Mouse (Mus musculus) intestine, embryonic 15.5 days (tissue): ENCODE measurements at regions not wholly inside any gene's neighbourhood (a gene's known extent, or its start where the extent isn't known, plus 50 kb on each side); places are given as distances from the start of the nearest gene placed in this dataset.

ENCODE experiments used
- ATAC-seq: fragments of 200-750 bp; cut with Nextera tagmentation; 2 replicates; pipeline ENCODE4 v1.8.0; 2017; ENCODE audit warnings: moderate TSS enrichment, moderate library complexity
- H3K27ac ChIP-seq: fragments of 300-500 bp; sonication (generic); 2 replicates; pipeline ENCODE4 v1.5.1; 2015; ENCODE audit warnings: mild to moderate bottlenecking, inconsistent platforms
- H3K27me3 ChIP-seq: fragments of 300-500 bp; sonication (generic); replicated peaks from 2 replicates; pipeline ENCODE4 v1.6.1; 2015; ENCODE audit warnings: inconsistent platforms
- H3K36me3 ChIP-seq: fragments of 300-500 bp; sonication (generic); 2 replicates; pipeline ENCODE4 v1.6.1; 2015; ENCODE audit warnings: inconsistent platforms
- H3K4me1 ChIP-seq: fragments of 300-500 bp; sonication (generic); replicated peaks from 2 replicates; pipeline ENCODE4 v1.6.1; 2015; ENCODE audit warnings: inconsistent platforms
- H3K4me2 ChIP-seq: fragments of 300-500 bp; sonication (generic); replicated peaks from 2 replicates; pipeline ENCODE4 v1.6.1; 2015; ENCODE audit warnings: mild to moderate bottlenecking, inconsistent platforms
- H3K4me3 ChIP-seq: fragments of 300-500 bp; sonication (generic); replicated peaks from 2 replicates; pipeline ENCODE4 v1.5.1; 2015; ENCODE audit warnings: inconsistent platforms
- H3K9ac ChIP-seq: fragments of 300-500 bp; sonication (generic); 2 replicates; pipeline ENCODE4 v1.6.1; 2015; ENCODE audit warnings: inconsistent platforms
- H3K9me3 ChIP-seq: fragments of 300-500 bp; sonication (generic); 2 replicates; pipeline ENCODE4 v1.6.1; 2016; ENCODE audit warnings: inconsistent platforms
- WGBS: fragments of 180-500 bp; shearing (Covaris S2); methylation state at CpG from one replicate; pipeline ENCODE4 v1.1.7; 2015; 5-methylcytosine and 5-hydroxymethylcytosine counted together

GRCm38 (mm10) chr19:28171836-28172534 lies 161.0 kb upstream of the Rfx3 start:
- no peaks in the 10 kb centered on the region for H3K36me3 ChIP-seq
- H3K9me3 ChIP-seq, result no peaks in the 10 kb centered on the region
- H3K4me2 ChIP-seq, result no peak overlapping the region
- no peak overlapping the region for H3K27ac ChIP-seq
- H3K9ac ChIP-seq, result no peak overlapping the region
- no peaks in the 10 kb centered on the region for H3K27me3 ChIP-seq
- no peak for ATAC-seq
- 83% methylated on average over 11 of the region's 11 CpGs for WGBS
- H3K4me1 ChIP-seq, result no peaks in the 10 kb centered on the region
- H3K4me3 ChIP-seq, result no peak overlapping the region

GRCm38 (mm10) chr19:28167451-28168165 lies 156.6 kb upstream of the Rfx3 start:
- Histone ChIP-seq H3K9me3 (no peaks in the 10 kb centered on the region), H3K4me1 (no peaks in the 10 kb centered on the region), H3K27me3 (no peaks in the 10 kb centered on the region), H3K27ac (no peak overlapping the region), H3K36me3 (no peaks in the 10 kb centered on the region), H3K9ac (no peak overlapping the region), H3K4me3 (no peak overlapping the region), H3K4me2 (no peak overlapping the region)
- WGBS, result 71% methylated on average over 12 of the region's 12 CpGs
- no peak for ATAC-seq

- WGBS, result 88% methylated on average over 7 of the region's 7 CpGs
- Histone ChIP-seq H3K36me3 (no peaks in the 10 kb centered on the region), H3K27ac (no peak overlapping the region), H3K4me2 (no peak overlapping the region), H3K9ac (no peak overlapping the region), H3K4me1 (no peaks in the 10 kb centered on the region), H3K4me3 (no peak overlapping the region), H3K9me3 (no peaks in the 10 kb centered on the region), H3K27me3 (no peaks in the 10 kb centered on the region)
- ATAC-seq, result no peak
Measured at GRCm38 (mm10) chr19:28166626-28167025, 155.7 kb upstream of the Rfx3 start.

- peak; percentile 77 for ATAC-seq
- no peaks in the 10 kb centered on the region for H3K9me3 ChIP-seq
- H3K9ac ChIP-seq, result no peak overlapping the region
- H3K4me3 ChIP-seq, result 0 out of 2 replicates have a peak overlapping the region, but pooled peaks have one; percentile 17
- peak overlapping the region; percentile 53 for H3K4me2 ChIP-seq
- H3K4me1 ChIP-seq, result no peaks in the 10 kb centered on the region
- 29% methylated on average over 15 of the region's 15 CpGs for WGBS
- no peaks in the 10 kb centered on the region for H3K36me3 ChIP-seq
- no peaks in the 10 kb centered on the region for H3K27me3 ChIP-seq
- H3K27ac ChIP-seq, result no peak overlapping the region
Measured at GRCm38 (mm10) chr19:28165901-28166361, 155.0 kb upstream of the Rfx3 start.

- Histone ChIP-seq H3K9ac (no peak overlapping the region), H3K9me3 (no peaks in the 10 kb centered on the region), H3K27me3 (no peaks in the 10 kb centered on the region), H3K4me2 (no peak overlapping the region), H3K36me3 (no peaks in the 10 kb centered on the region), H3K4me1 (no peaks in the 10 kb centered on the region), H3K4me3 (no peak overlapping the region), H3K27ac (no peak overlapping the region)
- ATAC-seq, result no peak
- WGBS, result 83% methylated on average over 6 of the region's 6 CpGs
Measured at GRCm38 (mm10) chr19:28163195-28163594, 152.2 kb upstream of the Rfx3 start.

GRCm38 (mm10) chr19:28160582-28160981 lies 149.6 kb upstream of the Rfx3 start:
- Histone ChIP-seq H3K9ac (no peak overlapping the region), H3K27me3 (no peaks in the 10 kb centered on the region), H3K4me2 (no peak overlapping the region), H3K4me1 (no peaks in the 10 kb centered on the region), H3K9me3 (no peaks in the 10 kb centered on the region), H3K27ac (no peak overlapping the region), H3K4me3 (no peak overlapping the region), H3K36me3 (no peaks in the 10 kb centered on the region)
- no peak for ATAC-seq
- WGBS, result 76% methylated on average over 4 of the region's 4 CpGs

GRCm38 (mm10) chr19:28157196-28157595 lies 146.2 kb upstream of the Rfx3 start:
- ATAC-seq, result no peak
- WGBS, result 72% methylated on average over 3 of the region's 3 CpGs

GRCm38 (mm10) chr19:28137581-28137980 lies 126.6 kb upstream of the Rfx3 start:
- 75% methylated on average over 10 of the region's 10 CpGs for WGBS
- Histone ChIP-seq H3K9ac (no peak overlapping the region), H3K9me3 (no peaks in the 10 kb centered on the region), H3K27ac (no peak overlapping the region), H3K4me3 (no peak overlapping the region), H3K4me1 (no peaks in the 10 kb centered on the region), H3K4me2 (no peak overlapping the region), H3K36me3 (no peaks in the 10 kb centered on the region), H3K27me3 (no peaks in the 10 kb centered on the region)
- no peak for ATAC-seq

More at GRCm38 (mm10) chr19:28157196-28157595, 146.2 kb upstream of the Rfx3 start:
- H3K9me3 ChIP-seq, result no peaks in the 10 kb centered on the region
- H3K9ac ChIP-seq, result no peak overlapping the region
- H3K27ac ChIP-seq, result no peak overlapping the region
- no peaks in the 10 kb centered on the region for H3K4me1 ChIP-seq
- no peaks in the 10 kb centered on the region for H3K36me3 ChIP-seq
- no peak overlapping the region for H3K4me3 ChIP-seq
- H3K27me3 ChIP-seq, result no peaks in the 10 kb centered on the region
- no peak overlapping the region for H3K4me2 ChIP-seq

GRCm38 (mm10) chr19:28134806-28135205 lies 123.8 kb upstream of the Rfx3 start:
- no peak overlapping the region for H3K4me3 ChIP-seq
- no peaks in the 10 kb centered on the region for H3K27me3 ChIP-seq
- H3K4me2 ChIP-seq, result no peak overlapping the region
- no peak overlapping the region for H3K9ac ChIP-seq
- no peaks in the 10 kb centered on the region for H3K36me3 ChIP-seq
- H3K27ac ChIP-seq, result no peak overlapping the region
- H3K9me3 ChIP-seq, result no peaks in the 10 kb centered on the region
- H3K4me1 ChIP-seq, result no peaks in the 10 kb centered on the region
- WGBS, result 7% methylated on average over 1 of the region's 1 CpGs
- no peak for ATAC-seq

GRCm38 (mm10) chr19:28111263-28112180 lies 100.6 kb upstream of the Rfx3 start:
- H3K4me1 ChIP-seq, result no peaks in the 10 kb centered on the region
- no peaks in the 10 kb centered on the region for H3K27me3 ChIP-seq
- 77% methylated on average over 10 of the region's 10 CpGs for WGBS
- no peaks in the 10 kb centered on the region for H3K9me3 ChIP-seq
- no peak overlapping the region for H3K9ac ChIP-seq
- no peak overlapping the region for H3K4me3 ChIP-seq
- no peak overlapping the region for H3K27ac ChIP-seq
- no peaks in the 10 kb centered on the region for H3K36me3 ChIP-seq
- H3K4me2 ChIP-seq, result no peak overlapping the region
- no peak for ATAC-seq

- WGBS, result 34% methylated on average over 9 of the region's 9 CpGs
Measured at GRCm38 (mm10) chr19:28095620-28096019, 84.7 kb upstream of the Rfx3 start.

GRCm38 (mm10) chr19:28092252-28092651 lies 81.3 kb upstream of the Rfx3 start:
- Histone ChIP-seq H3K27ac (no peak overlapping the region), H3K4me3 (no peak overlapping the region), H3K4me1 (no peaks in the 10 kb centered on the region), H3K27me3 (no peaks in the 10 kb centered on the region), H3K9ac (no peak overlapping the region), H3K9me3 (no peaks in the 10 kb centered on the region), H3K36me3 (no peaks in the 10 kb centered on the region), H3K4me2 (no peak overlapping the region)
- ATAC-seq, result no peak
- WGBS, result 85% methylated on average over 6 of the region's 6 CpGs

More at GRCm38 (mm10) chr19:28095620-28096019, 84.7 kb upstream of the Rfx3 start:
- no peaks in the 10 kb centered on the region for H3K9me3 ChIP-seq
- no peak overlapping the region for H3K27ac ChIP-seq
- H3K4me2 ChIP-seq, result no peak overlapping the region
- no peaks in the 10 kb centered on the region for H3K27me3 ChIP-seq
- ATAC-seq, result no peak
- H3K4me1 ChIP-seq, result no peaks in the 10 kb centered on the region
- H3K9ac ChIP-seq, result no peak overlapping the region
- no peak overlapping the region for H3K4me3 ChIP-seq
- no peaks in the 10 kb centered on the region for H3K36me3 ChIP-seq
